Mouse (Mus musculus): ENCODE measurements around the gene Ccl3. TPM values are rescaled to one million over a fixed set of nuclear protein-coding genes. Genes with fewer than 3 reads are reported as not detected.

Ccl3 gene
- polyA plus RNA-seq, 1 experiment from 2014 or later: 0.34 TPM

DNA sequence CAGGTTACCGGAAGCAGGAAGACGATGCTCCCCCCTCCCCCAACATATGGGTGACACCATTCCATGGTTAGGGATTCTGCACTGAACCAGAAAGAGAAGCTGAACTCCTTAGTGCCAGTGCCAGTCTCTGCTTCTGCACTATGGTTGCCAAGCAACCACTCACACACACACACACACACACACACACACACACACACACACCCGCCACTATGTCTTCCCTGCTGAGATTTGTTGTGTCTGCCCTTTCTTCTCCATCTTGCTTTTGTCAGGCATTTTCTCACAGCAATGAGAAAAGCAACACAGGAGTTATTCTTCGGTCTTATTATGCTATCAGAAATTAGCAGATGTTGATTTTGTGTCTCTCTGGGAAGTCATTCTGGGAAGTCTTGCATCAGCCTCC, 14.7 kb downstream of the Ccl3 start:
- Histone ChIP-seq H3K4me3 (ENCODE audit: low read depth, low read length) (no peak overlapping the region), H3K27me3 (ENCODE audit: control insufficient read depth, insufficient read depth, low read depth, low read length) (no peaks in the 10 kb centered on the region), H3K4me1 (ENCODE audit: control insufficient read depth, low read depth, low read length) (no peaks in the 10 kb centered on the region), H3K9ac (ENCODE audit: low read depth, low read length) (no peak overlapping the region), H3K9me3 (replicated peaks; ENCODE audit: control insufficient read depth, low read length) (no peaks in the 10 kb centered on the region), H3K36me3 (ENCODE audit: control insufficient read depth, insufficient read depth) (no peaks in the 10 kb centered on the region), H3K27ac (ENCODE audit: low read length) (no peak overlapping the region), H3K4me2 (ENCODE audit: low read depth, low read length) (no peak overlapping the region)
- WGBS (ENCODE audit: insufficient replicate concordance): 41% methylated on average over 4 of the region's 4 CpGs
- no peak for ATAC-seq (ENCODE audit: low read depth)

- H3K4me3 ChIP-seq (ENCODE audit: low read depth, low read length): no peak overlapping the region
- H3K9me3 ChIP-seq (replicated peaks; ENCODE audit: control insufficient read depth, low read length): no peaks in the 10 kb centered on the region
- 31% methylated on average over 4 of the region's 4 CpGs for WGBS (ENCODE audit: insufficient replicate concordance)
- no peaks in the 10 kb centered on the region for H3K27me3 ChIP-seq (ENCODE audit: control insufficient read depth, insufficient read depth, low read depth, low read length)
- H3K9ac ChIP-seq (ENCODE audit: low read depth, low read length): no peak overlapping the region
- no peaks in the 10 kb centered on the region for H3K4me1 ChIP-seq (ENCODE audit: control insufficient read depth, low read depth, low read length)
- H3K4me2 ChIP-seq (ENCODE audit: low read depth, low read length): no peak overlapping the region
- H3K27ac ChIP-seq (ENCODE audit: low read length): no peak overlapping the region
- no peaks in the 10 kb centered on the region for H3K36me3 ChIP-seq (ENCODE audit: control insufficient read depth, insufficient read depth)
- ATAC-seq (ENCODE audit: low read depth): no peak
Measured at GRCm38 (mm10) chr11:83632744-83633143, 16.4 kb downstream of the Ccl3 start.

DNA sequence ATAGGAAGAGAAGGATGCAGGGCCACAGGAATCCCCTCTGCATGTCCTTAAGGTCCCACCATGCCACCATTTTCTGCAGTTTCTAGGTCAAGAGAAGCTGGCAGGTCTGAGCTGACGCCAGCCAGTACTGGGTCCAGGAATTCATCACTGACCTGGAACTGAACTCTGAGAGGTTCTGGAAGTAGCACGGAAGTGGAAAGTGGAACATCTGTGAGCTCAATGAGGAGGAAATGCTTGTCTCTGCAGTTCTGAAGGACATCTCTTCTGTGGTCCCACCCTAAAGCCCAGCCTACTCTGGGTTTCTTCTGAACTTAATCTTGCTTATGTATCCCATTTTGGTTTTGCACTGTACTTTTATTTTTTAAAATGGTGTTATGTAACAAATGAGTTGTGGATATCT, 18.1 kb downstream of the Ccl3 start:
- ATAC-seq (ENCODE audit: low read depth): no peak
- no peak overlapping the region for H3K4me3 ChIP-seq (ENCODE audit: low read depth, low read length)
- 51% methylated on average over 2 of the region's 2 CpGs for WGBS (ENCODE audit: insufficient replicate concordance)
- no peaks in the 10 kb centered on the region for H3K4me1 ChIP-seq (ENCODE audit: control insufficient read depth, low read depth, low read length)
- no peak overlapping the region for H3K27ac ChIP-seq (ENCODE audit: low read length)
- no peak overlapping the region for H3K4me2 ChIP-seq (ENCODE audit: low read depth, low read length)
- no peaks in the 10 kb centered on the region for H3K27me3 ChIP-seq (ENCODE audit: control insufficient read depth, insufficient read depth, low read depth, low read length)
- no peaks in the 10 kb centered on the region for H3K36me3 ChIP-seq (ENCODE audit: control insufficient read depth, insufficient read depth)
- H3K9ac ChIP-seq (ENCODE audit: low read depth, low read length): no peak overlapping the region
- no peaks in the 10 kb centered on the region for H3K9me3 ChIP-seq (replicated peaks; ENCODE audit: control insufficient read depth, low read length)

DNA sequence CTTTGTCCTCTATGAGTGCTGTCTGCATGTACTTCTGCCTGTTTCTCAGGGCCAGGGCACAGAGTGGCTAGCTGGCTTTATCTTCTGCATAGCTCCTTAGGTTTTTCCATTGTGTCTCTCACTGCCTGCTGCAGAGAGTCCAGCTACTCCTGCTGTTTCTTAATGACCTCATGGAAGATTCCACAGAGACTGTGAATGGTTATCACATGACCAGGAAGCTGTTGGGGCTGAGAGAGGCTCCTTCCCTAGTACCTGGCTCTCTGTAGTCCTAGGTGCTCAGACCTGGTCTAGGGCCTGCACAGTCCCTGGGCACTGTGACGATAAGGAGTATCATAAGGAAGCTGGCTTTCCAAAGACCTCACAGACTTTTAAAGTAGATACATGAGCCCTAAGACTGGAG, 18.5 kb downstream of the Ccl3 start:
- H3K4me3 ChIP-seq (ENCODE audit: low read depth, low read length): no peak overlapping the region
- H3K9ac ChIP-seq (ENCODE audit: low read depth, low read length): no peak overlapping the region
- H3K4me2 ChIP-seq (ENCODE audit: low read depth, low read length): no peak overlapping the region
- no peaks in the 10 kb centered on the region for H3K9me3 ChIP-seq (replicated peaks; ENCODE audit: control insufficient read depth, low read length)
- H3K27me3 ChIP-seq (ENCODE audit: control insufficient read depth, insufficient read depth, low read depth, low read length): no peaks in the 10 kb centered on the region
- no peaks in the 10 kb centered on the region for H3K4me1 ChIP-seq (ENCODE audit: control insufficient read depth, low read depth, low read length)
- ATAC-seq (ENCODE audit: low read depth): no peak
- H3K27ac ChIP-seq (ENCODE audit: low read length): no peak overlapping the region
- WGBS (ENCODE audit: insufficient replicate concordance): 58% methylated on average over 1 of the region's 1 CpGs
- no peaks in the 10 kb centered on the region for H3K36me3 ChIP-seq (ENCODE audit: control insufficient read depth, insufficient read depth)

DNA sequence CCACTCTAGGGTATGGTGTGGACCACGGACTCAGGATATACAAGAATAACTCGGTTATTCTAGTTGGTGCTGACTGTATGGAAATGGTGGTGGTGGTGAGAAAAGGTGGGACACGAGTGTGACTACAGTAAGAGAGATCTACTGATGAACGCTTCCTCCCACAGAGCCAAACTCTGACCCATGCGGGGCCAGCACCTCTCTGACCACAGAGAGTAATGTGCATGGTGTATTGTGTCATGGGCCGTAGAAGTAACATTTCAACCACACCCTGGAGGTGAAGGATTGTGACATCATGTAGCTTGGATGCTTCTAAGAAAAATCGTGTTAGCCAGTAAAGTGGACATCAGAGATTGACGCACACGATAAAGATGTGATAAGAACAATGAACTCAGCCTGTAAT, 20.3 kb downstream of the Ccl3 start:
- no peak overlapping the region for H3K4me3 ChIP-seq (ENCODE audit: low read depth, low read length)
- no peaks in the 10 kb centered on the region for H3K4me1 ChIP-seq (ENCODE audit: control insufficient read depth, low read depth, low read length)
- no peaks in the 10 kb centered on the region for H3K27me3 ChIP-seq (ENCODE audit: control insufficient read depth, insufficient read depth, low read depth, low read length)
- no peak for ATAC-seq (ENCODE audit: low read depth)
- no peaks in the 10 kb centered on the region for H3K36me3 ChIP-seq (ENCODE audit: control insufficient read depth, insufficient read depth)
- 56% methylated on average over 9 of the region's 9 CpGs for WGBS (ENCODE audit: insufficient replicate concordance)
- H3K9me3 ChIP-seq (replicated peaks; ENCODE audit: control insufficient read depth, low read length): no peaks in the 10 kb centered on the region
- no peak overlapping the region for H3K4me2 ChIP-seq (ENCODE audit: low read depth, low read length)
- H3K9ac ChIP-seq (ENCODE audit: low read depth, low read length): no peak overlapping the region
- H3K27ac ChIP-seq (ENCODE audit: low read length): no peak overlapping the region

DNA sequence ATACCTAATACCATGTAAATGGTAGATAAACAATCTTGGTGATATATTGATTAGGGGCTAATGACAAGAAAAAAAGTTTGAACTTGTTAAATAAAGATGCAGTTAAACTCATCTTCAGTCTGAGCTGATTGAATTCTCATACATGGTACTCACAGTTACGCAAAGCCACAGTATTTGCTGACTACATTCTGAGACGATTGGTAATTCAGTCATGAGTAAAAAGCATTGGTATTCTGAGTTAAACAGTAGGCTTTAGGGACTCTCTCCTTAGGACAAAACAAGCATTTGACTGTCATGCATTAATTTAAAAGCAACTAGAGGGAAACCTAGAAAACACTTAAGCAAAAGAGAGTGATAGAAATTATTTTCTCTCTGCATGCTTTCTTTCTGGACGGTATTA, 25.6 kb downstream of the Ccl3 start:
- Histone ChIP-seq H3K4me1 (ENCODE audit: control insufficient read depth, low read depth, low read length) (no peaks in the 10 kb centered on the region), H3K9me3 (replicated peaks; ENCODE audit: control insufficient read depth, low read length) (no peaks in the 10 kb centered on the region), H3K36me3 (ENCODE audit: control insufficient read depth, insufficient read depth) (no peaks in the 10 kb centered on the region), H3K27me3 (ENCODE audit: control insufficient read depth, insufficient read depth, low read depth, low read length) (no peaks in the 10 kb centered on the region), H3K9ac (ENCODE audit: low read depth, low read length) (no peak overlapping the region), H3K4me2 (ENCODE audit: low read depth, low read length) (no peak overlapping the region), H3K27ac (ENCODE audit: low read length) (no peak overlapping the region), H3K4me3 (ENCODE audit: low read depth, low read length) (no peak overlapping the region)
- 67% methylated on average over 3 of the region's 3 CpGs for WGBS (ENCODE audit: insufficient replicate concordance)
- ATAC-seq (ENCODE audit: low read depth): no peak

DNA sequence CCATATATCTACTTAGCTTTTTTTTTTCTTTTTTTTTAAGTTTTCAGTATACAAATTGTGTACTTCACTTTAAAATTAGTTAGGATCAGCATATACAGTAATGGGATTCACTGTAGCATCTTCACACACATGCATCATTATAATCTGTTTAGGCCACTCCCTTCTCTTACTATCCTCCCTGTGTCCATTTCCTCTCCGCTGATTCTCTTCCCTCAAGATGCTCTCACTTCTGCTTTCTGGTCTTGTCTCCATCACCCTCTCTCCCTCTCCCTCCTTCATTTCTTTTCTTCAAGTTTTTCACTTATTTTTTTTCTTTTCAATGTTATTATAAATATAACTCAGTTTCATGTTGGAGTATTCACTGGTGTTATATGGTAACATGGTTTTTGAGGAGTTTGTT, 30.1 kb downstream of the Ccl3 start:
- Histone ChIP-seq H3K4me3 (ENCODE audit: low read depth, low read length) (no peak overlapping the region), H3K9ac (ENCODE audit: low read depth, low read length) (no peak overlapping the region), H3K9me3 (replicated peaks; ENCODE audit: control insufficient read depth, low read length) (no peaks in the 10 kb centered on the region), H3K27ac (ENCODE audit: low read length) (no peak overlapping the region), H3K4me1 (ENCODE audit: control insufficient read depth, low read depth, low read length) (no peaks in the 10 kb centered on the region), H3K36me3 (ENCODE audit: control insufficient read depth, insufficient read depth) (no peaks in the 10 kb centered on the region), H3K27me3 (ENCODE audit: control insufficient read depth, insufficient read depth, low read depth, low read length) (no peaks in the 10 kb centered on the region), H3K4me2 (ENCODE audit: low read depth, low read length) (no peak overlapping the region)
- ATAC-seq (ENCODE audit: low read depth): no peak
- WGBS (ENCODE audit: insufficient replicate concordance): 37% methylated on average over 1 of the region's 1 CpGs

- 45% methylated on average over 5 of the region's 5 CpGs for WGBS (ENCODE audit: insufficient replicate concordance)
- Histone ChIP-seq H3K4me1 (ENCODE audit: control insufficient read depth, low read depth, low read length) (no peaks in the 10 kb centered on the region), H3K4me2 (ENCODE audit: low read depth, low read length) (no peak overlapping the region), H3K9me3 (replicated peaks; ENCODE audit: control insufficient read depth, low read length) (no peaks in the 10 kb centered on the region), H3K36me3 (ENCODE audit: control insufficient read depth, insufficient read depth) (no peaks in the 10 kb centered on the region), H3K27ac (ENCODE audit: low read length) (no peak overlapping the region), H3K9ac (ENCODE audit: low read depth, low read length) (no peak overlapping the region), H3K4me3 (ENCODE audit: low read depth, low read length) (no peak overlapping the region), H3K27me3 (ENCODE audit: control insufficient read depth, insufficient read depth, low read depth, low read length) (no peaks in the 10 kb centered on the region)
- ATAC-seq (ENCODE audit: low read depth): no peak
Measured at GRCm38 (mm10) chr11:83618238-83618637, 30.9 kb downstream of the Ccl3 start.

DNA sequence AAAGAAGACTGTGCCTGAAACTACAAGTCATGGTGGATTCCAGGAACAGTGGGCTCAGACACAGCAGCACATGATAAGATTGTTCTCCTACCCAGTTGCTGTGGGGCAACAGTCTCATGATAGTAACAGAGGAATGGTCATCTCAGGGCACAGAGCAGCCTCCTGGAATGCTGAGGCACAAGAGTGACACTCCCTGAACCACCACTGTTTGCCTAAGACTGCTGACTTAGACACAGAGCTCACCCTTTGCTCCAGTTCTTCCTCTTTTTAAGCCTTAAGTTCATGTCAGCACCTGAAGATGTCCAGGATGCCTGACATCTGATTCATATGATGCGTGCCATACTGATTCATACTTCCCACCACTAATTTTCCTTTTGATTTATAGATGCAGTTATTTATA, 32.6 kb downstream of the Ccl3 start:
- Histone ChIP-seq H3K4me1 (ENCODE audit: control insufficient read depth, low read depth, low read length) (no peaks in the 10 kb centered on the region), H3K9me3 (replicated peaks; ENCODE audit: control insufficient read depth, low read length) (no peaks in the 10 kb centered on the region), H3K27me3 (ENCODE audit: control insufficient read depth, insufficient read depth, low read depth, low read length) (no peaks in the 10 kb centered on the region), H3K4me3 (ENCODE audit: low read depth, low read length) (no peak overlapping the region), H3K9ac (ENCODE audit: low read depth, low read length) (no peak overlapping the region), H3K4me2 (ENCODE audit: low read depth, low read length) (no peak overlapping the region), H3K27ac (ENCODE audit: low read length) (no peak overlapping the region), H3K36me3 (ENCODE audit: control insufficient read depth, insufficient read depth) (no peaks in the 10 kb centered on the region)
- ATAC-seq (ENCODE audit: low read depth): no peak
- WGBS (ENCODE audit: insufficient replicate concordance): 55% methylated on average over 1 of the region's 1 CpGs

DNA sequence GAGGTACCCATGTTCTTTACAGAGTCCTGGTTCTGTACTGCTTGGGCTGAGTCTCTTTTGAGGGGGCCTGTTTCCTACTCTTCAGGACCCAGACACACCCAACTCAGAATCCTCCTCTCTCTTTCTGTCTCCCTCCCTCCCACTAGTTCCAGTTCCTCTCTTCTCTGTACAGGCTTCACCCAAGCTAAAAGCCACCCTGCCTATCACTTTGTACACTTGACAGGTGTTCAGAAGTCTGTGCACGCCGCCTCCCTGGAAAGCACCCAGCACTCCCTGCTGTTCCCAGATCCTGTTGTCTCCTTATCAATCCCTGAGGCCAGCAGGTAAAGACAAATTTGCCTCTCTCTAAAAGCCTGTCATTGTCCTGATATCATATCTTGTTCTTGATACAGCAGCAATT, 38.3 kb downstream of the Ccl3 start:
- Histone ChIP-seq H3K4me1 (ENCODE audit: control insufficient read depth, low read depth, low read length) (no peaks in the 10 kb centered on the region), H3K9me3 (replicated peaks; ENCODE audit: control insufficient read depth, low read length) (no peaks in the 10 kb centered on the region), H3K36me3 (ENCODE audit: control insufficient read depth, insufficient read depth) (no peaks in the 10 kb centered on the region), H3K27ac (ENCODE audit: low read length) (no peak overlapping the region), H3K9ac (ENCODE audit: low read depth, low read length) (no peak overlapping the region), H3K27me3 (ENCODE audit: control insufficient read depth, insufficient read depth, low read depth, low read length) (no peaks in the 10 kb centered on the region), H3K4me2 (ENCODE audit: low read depth, low read length) (no peak overlapping the region), H3K4me3 (ENCODE audit: low read depth, low read length) (no peak overlapping the region)
- no peak for ATAC-seq (ENCODE audit: low read depth)
- WGBS (ENCODE audit: insufficient replicate concordance): 45% methylated on average over 2 of the region's 2 CpGs
